Mouse (Mus musculus) hindbrain, embryonic 14.5 days (tissue): Measurements from ENCODE around the gene Gga1. TPM values are rescaled to one million over a fixed set of nuclear protein-coding genes. Genes with fewer than 3 reads are reported as not detected.
"Not testable (repeated sequence)": the region's sequence is repeated elsewhere in the genome, so short reads cannot be mapped to it uniquely, and the experiment has no call there.

Experiments used
- ATAC-seq: fragments of 200-750 bp; cut with Nextera tagmentation; 2 replicates; pipeline ENCODE4 v1.8.0; 2017; ENCODE audit warnings: moderate number of reproducible peaks, mild to moderate bottlenecking, moderate TSS enrichment, moderate library complexity; ENCODE audit not compliant: low FRiP score
- DNase-seq: peaks from one replicate; pipeline ENCODE4 v3.0.0-alpha.2; 2015; ENCODE audit warnings: low spot score
- H3K27ac ChIP-seq: fragments of 300-500 bp; sonication (generic); 2 replicates; pipeline ENCODE4 v1.5.1; 2014; ENCODE audit warnings: mild to moderate bottlenecking, moderate library complexity
- H3K27me3 ChIP-seq: fragments of 300-500 bp; sonication (generic); 2 replicates; pipeline ENCODE4 v1.6.1; 2014; ENCODE audit warnings: mild to moderate bottlenecking, low read length, mixed read lengths; ENCODE audit not compliant: control insufficient read depth, insufficient read depth
- H3K36me3 ChIP-seq: fragments of 300-500 bp; sonication (generic); replicated peaks from 2 replicates; pipeline ENCODE4 v1.6.1; 2014; ENCODE audit not compliant: control insufficient read depth, insufficient read depth
- H3K4me1 ChIP-seq: fragments of 300-500 bp; sonication (generic); replicated peaks from 2 replicates; pipeline ENCODE4 v1.6.1; 2014; ENCODE audit warnings: antibody characterized with exemption, low read length, mixed read lengths; ENCODE audit not compliant: control insufficient read depth, insufficient read depth
- H3K4me2 ChIP-seq: fragments of 300-500 bp; sonication (generic); replicated peaks from 2 replicates; pipeline ENCODE4 v1.6.1; 2014; ENCODE audit warnings: mild to moderate bottlenecking, moderate library complexity
- H3K4me3 ChIP-seq: fragments of 300-500 bp; sonication (generic); replicated peaks from 2 replicates; pipeline ENCODE4 v1.5.1; 2014; ENCODE audit warnings: mild to moderate bottlenecking, low read length
- H3K9ac ChIP-seq: fragments of 300-500 bp; sonication (generic); 2 replicates; pipeline ENCODE4 v1.6.1; 2014
- H3K9me3 ChIP-seq: fragments of 300-500 bp; sonication (generic); 2 replicates; pipeline ENCODE4 v1.6.1; 2016; ENCODE audit warnings: low read length; ENCODE audit not compliant: control insufficient read depth
- WGBS: fragments of 180-500 bp; shearing (Covaris S2); extraction: QIAGEN DNeasy Blood & Tissue Kit; methylation state at CpG from one replicate; pipeline ENCODE4 v1.1.7; 2014; 5-methylcytosine and 5-hydroxymethylcytosine counted together
- polyA plus RNA-seq: library from polyadenylated mRNA; unstranded; fragments of >200 nt; fragmentation: Nextera tagmentation; extraction: Ambion mirVana; gene quantifications from 2 replicates; pipeline ENCODE4 v1.2.1, GENCODE M21; 2014

Gene Gga1
- polyA plus RNA-seq, 1 experiment from 2014 or later, result 43.0 TPM

GRCm38 (mm10) chr15:78844791-78845190, 32.2 kb upstream of the Gga1 start:
- Histone ChIP-seq H3K27ac (no peak overlapping the region), H3K4me3 (no peak overlapping the region), H3K4me2 (peak overlapping the region; percentile 50), H3K9ac (no peak overlapping the region), H3K4me1 (peaks cover 22% of the 10 kb centered on the region; the same call in 1 of the 2 replicates), H3K36me3 (no peaks in the 10 kb centered on the region), H3K27me3 (peaks cover 31% of the 10 kb centered on the region), H3K9me3 (no peaks in the 10 kb centered on the region)
- WGBS, result 35% methylated on average over 9 of the region's 9 CpGs
- ATAC-seq (no peak), DNase-seq (no peak)

DNA sequence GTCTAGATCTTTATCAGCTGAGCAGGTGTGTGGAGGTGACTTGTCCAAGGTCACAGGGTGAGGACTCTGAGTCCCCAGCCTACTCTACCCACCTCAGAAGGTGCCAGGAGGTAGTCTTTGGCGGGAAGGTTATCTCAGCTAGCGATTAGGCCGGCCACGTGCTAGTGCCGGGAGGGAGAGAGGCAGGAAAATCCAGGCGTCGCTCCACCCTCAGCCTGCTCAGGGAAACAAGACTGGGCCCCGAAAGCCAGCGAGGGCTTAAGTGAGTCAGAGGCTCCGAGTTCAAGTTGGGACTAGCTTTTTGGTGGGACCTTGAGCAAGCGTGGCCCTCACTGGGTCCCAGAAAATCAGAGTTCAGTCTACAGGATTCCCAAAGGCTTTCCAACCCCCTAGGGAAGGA, 31.7 kb upstream of the Gga1 start:
- ATAC-seq (no peak), DNase-seq (no peak)
- no peaks in the 10 kb centered on the region for H3K36me3 ChIP-seq
- H3K9ac ChIP-seq, result no peak overlapping the region
- H3K9me3 ChIP-seq, result no peaks in the 10 kb centered on the region
- WGBS, result 59% methylated on average over 11 of the region's 11 CpGs
- H3K27me3 ChIP-seq, result peaks cover 31% of the 10 kb centered on the region
- H3K4me2 ChIP-seq, result peak overlapping the region; percentile 50
- peaks cover 16% of the 10 kb centered on the region; the same call in 1 of the 2 replicates for H3K4me1 ChIP-seq
- H3K27ac ChIP-seq, result no peak overlapping the region
- no peak overlapping the region for H3K4me3 ChIP-seq

DNA sequence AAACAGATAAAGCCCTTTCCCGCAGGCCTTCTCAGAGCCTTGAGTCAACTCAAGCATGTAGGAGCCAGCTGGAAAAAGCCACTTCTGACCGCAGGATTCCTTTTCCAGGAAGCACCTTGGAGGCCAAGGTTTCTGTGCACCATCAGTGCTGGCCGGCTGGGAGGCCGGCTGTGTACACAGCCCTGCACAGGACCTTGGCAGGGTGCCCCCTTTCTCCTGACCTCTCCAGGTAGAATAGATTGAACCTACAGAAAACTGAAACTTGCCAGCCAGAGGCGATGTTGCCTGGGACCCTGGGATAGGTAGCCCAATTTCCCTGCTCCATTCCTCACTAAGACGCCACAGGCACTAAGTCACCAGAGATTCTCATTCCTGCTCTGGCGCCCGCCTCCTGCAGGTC, 31.1 kb upstream of the Gga1 start:
- Histone ChIP-seq H3K9me3 (no peaks in the 10 kb centered on the region), H3K27me3 (peaks cover 31% of the 10 kb centered on the region), H3K36me3 (no peaks in the 10 kb centered on the region), H3K9ac (no peak overlapping the region), H3K27ac (no peak overlapping the region), H3K4me2 (no peak overlapping the region), H3K4me1 (peaks cover 11% of the 10 kb centered on the region; the same call in 1 of the 2 replicates), H3K4me3 (no peak overlapping the region)
- 77% methylated on average over 8 of the region's 8 CpGs for WGBS
- DNase-seq (no peak), ATAC-seq (no peak)

GRCm38 (mm10) chr15:78846352-78846751, 30.6 kb upstream of the Gga1 start:
- Histone ChIP-seq H3K9ac (no peak overlapping the region), H3K4me2 (no peak overlapping the region), H3K27ac (no peak overlapping the region), H3K27me3 (peaks cover 31% of the 10 kb centered on the region), H3K4me3 (no peak overlapping the region), H3K9me3 (no peaks in the 10 kb centered on the region), H3K4me1 (peaks cover 9% of the 10 kb centered on the region; the same call in 1 of the 2 replicates), H3K36me3 (no peaks in the 10 kb centered on the region)
- 60% methylated on average over 8 of the region's 8 CpGs for WGBS
- ATAC-seq (no peak), DNase-seq (no peak)

DNA sequence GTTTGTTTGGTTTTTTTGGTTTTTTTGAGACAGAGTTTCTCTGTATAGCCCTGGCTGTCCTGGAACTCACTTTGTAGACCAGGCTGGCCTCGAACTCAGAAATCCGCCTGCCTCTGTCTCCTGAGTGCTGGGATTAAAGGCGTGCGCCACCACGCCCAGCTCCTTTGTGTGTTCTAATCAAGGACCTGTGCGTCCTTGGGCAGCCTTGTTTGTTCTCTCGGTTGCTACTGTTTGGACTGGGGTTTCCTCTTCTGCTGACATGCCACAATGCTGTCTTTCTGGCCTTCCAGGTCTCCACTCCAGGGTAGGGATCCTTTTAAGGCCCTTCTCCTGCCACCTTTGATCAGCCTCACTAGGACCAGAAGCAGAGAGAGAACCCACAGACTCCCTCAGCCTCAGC, 30.2 kb upstream of the Gga1 start:
- not testable (repeated sequence) for H3K27ac ChIP-seq, ATAC-seq, DNase-seq, H3K36me3 ChIP-seq, H3K9me3 ChIP-seq, H3K4me1 ChIP-seq, H3K9ac ChIP-seq, H3K4me2 ChIP-seq, H3K4me3 ChIP-seq
- peaks cover 27% of the 10 kb centered on the region for H3K27me3 ChIP-seq
- WGBS, result 81% methylated on average over 5 of the region's 7 CpGs

GRCm38 (mm10) chr15:78848467-78848866, 28.5 kb upstream of the Gga1 start:
- Histone ChIP-seq H3K9me3 (no peaks in the 10 kb centered on the region), H3K36me3 (no peaks in the 10 kb centered on the region), H3K4me3 (no peak overlapping the region), H3K27me3 (peaks cover 14% of the 10 kb centered on the region), H3K4me2 (no peak overlapping the region), H3K27ac (no peak overlapping the region), H3K9ac (no peak overlapping the region), H3K4me1 (0 out of 2 replicates have a peak, but pooled peaks cover 5% of the 10 kb centered on the region)
- ATAC-seq, result no peak
- WGBS, result 35% methylated on average over 5 of the region's 5 CpGs
- DNase-seq, result peak; percentile 76

- Histone ChIP-seq H3K4me2 (no peak overlapping the region), H3K9me3 (no peaks in the 10 kb centered on the region), H3K27ac (no peak overlapping the region), H3K27me3 (peaks cover 3% of the 10 kb centered on the region), H3K4me1 (no peaks in the 10 kb centered on the region), H3K9ac (no peak overlapping the region), H3K4me3 (no peak overlapping the region), H3K36me3 (no peaks in the 10 kb centered on the region)
- WGBS, result 85% methylated on average over 12 of the region's 12 CpGs
- ATAC-seq (no peak), DNase-seq (no peak)
These were observed 27.5 kb upstream of the Gga1 start for GRCm38 (mm10) chr15:78849485-78849884.

DNA sequence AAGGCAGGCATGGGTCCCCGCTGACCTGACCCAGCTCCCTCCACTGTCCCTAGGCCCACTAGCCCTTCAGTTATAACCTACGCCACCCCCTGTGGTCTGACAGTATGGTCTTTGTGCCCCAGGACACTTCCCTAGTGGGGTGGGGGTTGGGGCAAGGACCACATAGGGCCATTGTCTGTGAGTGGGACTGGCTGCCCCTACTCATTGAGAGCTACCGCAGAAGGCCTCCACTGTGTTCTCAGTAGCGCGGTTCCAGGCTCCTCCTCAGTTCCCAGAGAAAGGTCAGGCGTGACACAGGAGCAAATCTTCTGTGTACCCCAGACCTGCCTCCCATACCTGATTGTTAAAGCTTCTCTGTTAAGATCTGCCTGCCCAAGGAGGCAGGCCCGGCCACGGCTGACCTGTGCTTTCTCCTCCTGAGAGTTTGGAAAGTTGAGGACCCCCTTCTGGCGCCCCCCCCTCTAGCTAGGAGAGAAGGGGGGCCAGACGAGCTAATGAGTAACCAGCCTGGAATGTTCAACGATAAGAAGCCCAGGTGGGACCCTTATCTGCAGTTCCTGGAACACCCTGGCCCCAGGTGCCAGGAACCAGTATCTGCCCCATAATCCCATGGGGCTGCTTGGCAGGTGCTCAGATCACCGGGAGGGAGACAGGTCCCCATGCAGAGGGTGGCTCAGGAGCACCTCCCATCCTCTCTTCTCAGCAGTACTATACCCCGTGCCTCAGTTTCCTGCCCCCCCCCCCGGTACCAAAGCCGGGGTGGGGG, 26.7 kb upstream of the Gga1 start:
- no peak overlapping the region for H3K27ac ChIP-seq
- H3K9ac ChIP-seq, result no peak overlapping the region
- H3K36me3 ChIP-seq, result no peaks in the 10 kb centered on the region
- H3K4me1 ChIP-seq, result no peaks in the 10 kb centered on the region
- 68% methylated on average over 15 of the region's 15 CpGs for WGBS
- no peak overlapping the region for H3K4me2 ChIP-seq
- no peak for DNase-seq
- no peak for ATAC-seq
- no peaks in the 10 kb centered on the region for H3K27me3 ChIP-seq
- no peaks in the 10 kb centered on the region for H3K9me3 ChIP-seq
- H3K4me3 ChIP-seq, result no peak overlapping the region

GRCm38 (mm10) chr15:78850944-78851343, 26.0 kb upstream of the Gga1 start:
- no peak for ATAC-seq
- no peak overlapping the region for H3K9ac ChIP-seq
- H3K4me2 ChIP-seq, result no peak overlapping the region
- no peak overlapping the region for H3K4me3 ChIP-seq
- no peak overlapping the region for H3K27ac ChIP-seq
- no peaks in the 10 kb centered on the region for H3K9me3 ChIP-seq
- DNase-seq, result no peak
- H3K4me1 ChIP-seq, result no peaks in the 10 kb centered on the region
- H3K27me3 ChIP-seq, result no peaks in the 10 kb centered on the region
- H3K36me3 ChIP-seq, result no peaks in the 10 kb centered on the region
- 76% methylated on average over 6 of the region's 6 CpGs for WGBS
